Mouse (Mus musculus) mouse trophoblast stem cell (cell line): ENCODE measurements around the gene Tob2.

Source experiments
- in situ Hi-C, 2 experiments: fragments of 300-500 bp; cut with MseI, MboI; formaldehyde crosslinking; loops; 2 replicates in 1 of 2; 3 replicates in 1 of 2; pipeline ENCODE4 v1.15.1; 2025

The Tob2 gene

GRCm38 (mm10) chr15:81812287-81812686 lies 46.3 kb downstream of the Tob2 start:
- in situ Hi-C loops: no loop called here

DNA sequence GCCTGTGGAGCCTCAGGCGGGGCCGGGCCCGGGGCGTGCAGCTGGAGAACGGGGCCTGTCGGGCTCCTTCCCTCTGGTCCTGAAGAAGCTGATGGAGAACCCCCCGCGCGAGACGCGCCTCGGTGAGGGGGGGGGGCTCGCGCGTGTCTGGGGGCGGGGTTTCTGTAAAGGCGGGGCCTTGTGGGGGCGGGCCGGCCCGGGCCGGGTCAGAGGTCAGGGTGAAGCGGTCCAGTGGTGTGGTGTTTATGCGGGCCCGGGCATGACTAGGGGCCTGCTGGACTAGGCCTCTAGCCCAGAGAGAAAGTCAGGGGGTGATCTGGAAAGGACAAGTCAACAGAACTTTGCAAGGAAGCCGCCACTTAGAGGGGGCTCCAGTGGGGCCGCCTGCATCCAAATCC lies 47.0 kb downstream of the Tob2 start:
- in situ Hi-C loops: no loop called here

GRCm38 (mm10) chr15:81810671-81811598 lies 47.7 kb downstream of the Tob2 start:
- in situ Hi-C loops: no loop called here

- in situ Hi-C loops: no loop called here
Measured at GRCm38 (mm10) chr15:81810150-81810549, 48.4 kb downstream of the Tob2 start.

GRCm38 (mm10) chr15:81809550-81809949 lies 49.0 kb downstream of the Tob2 start:
- in situ Hi-C loops: no loop called here

DNA sequence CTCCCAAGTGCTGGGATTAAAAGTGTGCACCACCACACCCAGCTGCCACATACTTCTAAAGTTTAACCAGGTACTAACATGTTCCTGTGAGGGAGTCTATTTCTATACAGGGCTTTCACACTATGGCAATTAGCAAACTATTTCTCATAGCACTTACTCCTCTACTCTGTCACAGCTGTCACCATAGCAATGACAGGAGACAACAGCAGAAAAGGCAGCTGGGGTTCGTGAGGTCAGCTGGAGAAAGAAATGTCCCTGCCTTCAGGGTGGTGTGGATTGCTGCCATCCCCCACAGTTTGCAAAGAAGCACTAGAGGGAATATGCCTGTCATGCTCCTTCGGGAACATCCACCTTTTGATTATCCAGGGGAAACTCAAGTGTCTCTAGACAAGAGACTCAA lies 49.8 kb downstream of the Tob2 start:
- in situ Hi-C loops: no loop called here

GRCm38 (mm10) chr15:81806621-81807404 lies 51.8 kb downstream of the Tob2 start:
- in situ Hi-C loops: no loop called here

GRCm38 (mm10) chr15:81805624-81806023 lies 53.0 kb downstream of the Tob2 start:
- in situ Hi-C loops: no loop called here

- in situ Hi-C loops: no loop called here
Measured at GRCm38 (mm10) chr15:81804883-81805282, 53.7 kb downstream of the Tob2 start.

DNA sequence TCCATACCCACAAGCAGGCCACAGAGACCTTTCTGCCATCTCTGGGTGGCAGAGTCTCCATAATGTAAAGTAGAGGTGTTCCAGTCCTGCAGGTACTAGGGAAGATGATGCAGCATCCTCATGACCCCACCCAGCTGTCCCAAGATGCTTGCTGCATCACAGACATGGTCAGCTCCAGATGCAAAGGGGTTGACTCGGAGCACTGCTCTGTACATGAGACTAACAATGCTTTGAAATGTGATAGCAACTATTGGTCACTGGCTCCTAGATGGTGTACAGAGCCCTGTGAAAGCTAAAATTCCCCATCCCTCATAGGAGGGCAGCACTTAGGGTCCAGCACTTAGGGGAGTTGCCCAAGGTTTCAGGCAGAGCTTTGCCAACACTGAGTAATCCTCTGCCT lies 54.4 kb downstream of the Tob2 start:
- in situ Hi-C loops: no loop called here

DNA sequence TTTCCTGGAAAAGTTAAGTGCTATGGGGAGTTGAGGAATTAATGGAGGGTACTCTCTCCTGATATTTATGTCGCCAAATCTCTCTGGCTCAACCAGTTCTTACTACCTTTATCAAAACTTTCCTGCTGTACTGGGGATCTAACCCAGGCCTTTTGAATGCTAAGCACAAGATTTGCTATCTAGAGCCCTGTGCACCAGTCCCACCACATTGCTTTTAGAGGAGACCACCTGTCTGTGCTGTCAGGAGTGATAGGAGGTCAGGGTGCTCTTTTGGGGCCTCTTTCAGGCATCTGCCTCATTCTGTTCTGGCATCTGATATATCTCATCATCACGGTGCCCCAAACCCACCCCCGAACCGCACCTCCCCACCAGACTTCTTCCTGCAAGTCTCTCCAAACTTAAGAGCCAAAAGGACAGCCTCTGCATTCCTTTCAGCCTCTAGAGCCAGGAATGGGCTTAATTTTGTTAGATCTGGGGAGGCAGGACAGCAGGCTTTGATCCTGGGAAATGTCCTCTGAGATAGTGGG lies 55.1 kb downstream of the Tob2 start:
- in situ Hi-C loops: no loop called here

GRCm38 (mm10) chr15:81802941-81803351 lies 55.6 kb downstream of the Tob2 start:
- in situ Hi-C loops: no loop called here

DNA sequence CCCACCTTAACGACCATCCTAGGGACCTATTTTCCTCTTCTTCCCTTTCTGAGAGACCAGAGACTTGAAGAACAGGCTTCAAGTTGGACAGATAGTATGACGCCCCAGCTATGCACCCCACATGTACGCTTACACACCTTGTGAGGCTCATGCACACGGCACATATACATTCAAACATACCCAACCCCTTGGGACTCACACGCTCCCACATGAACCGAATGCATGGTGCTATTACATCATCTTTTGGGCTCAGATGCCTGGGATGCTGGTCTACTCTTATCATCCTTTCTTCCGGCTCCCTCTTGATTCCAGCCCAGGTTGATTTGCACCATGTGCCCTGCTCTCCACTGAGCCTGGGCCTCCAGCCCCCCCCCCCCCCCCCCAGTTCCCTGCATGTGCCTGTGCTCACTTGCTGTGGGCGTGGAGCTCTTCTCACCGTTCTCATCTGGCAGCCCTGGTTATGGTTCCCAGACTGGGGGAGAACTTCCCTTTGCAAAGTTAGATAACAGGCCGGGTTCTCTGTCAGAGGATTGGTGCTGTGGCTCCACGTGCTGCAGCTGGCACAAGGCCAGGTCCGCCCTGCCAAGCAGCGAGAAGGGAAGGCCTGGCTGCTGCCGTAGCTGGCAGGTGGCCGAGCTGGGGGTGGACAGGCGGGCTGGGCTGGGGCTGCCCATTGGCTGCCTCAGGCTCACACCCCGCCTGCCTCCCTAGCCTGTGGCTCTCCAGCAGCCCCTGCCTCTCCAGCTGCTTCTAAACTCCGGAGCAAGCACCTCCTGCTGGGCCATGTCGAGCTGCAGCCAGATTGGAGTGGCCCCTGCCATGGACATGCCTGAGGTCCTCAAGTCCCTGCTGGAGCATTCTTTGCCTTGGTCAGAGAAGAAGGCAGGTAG lies 56.4 kb downstream of the Tob2 start, which contains the start of gene Tef:
TSS of gene Tef (plus strand) at position 421 of the 890 bp plus-strand sequence.
- in situ Hi-C loops: no loop called here

DNA sequence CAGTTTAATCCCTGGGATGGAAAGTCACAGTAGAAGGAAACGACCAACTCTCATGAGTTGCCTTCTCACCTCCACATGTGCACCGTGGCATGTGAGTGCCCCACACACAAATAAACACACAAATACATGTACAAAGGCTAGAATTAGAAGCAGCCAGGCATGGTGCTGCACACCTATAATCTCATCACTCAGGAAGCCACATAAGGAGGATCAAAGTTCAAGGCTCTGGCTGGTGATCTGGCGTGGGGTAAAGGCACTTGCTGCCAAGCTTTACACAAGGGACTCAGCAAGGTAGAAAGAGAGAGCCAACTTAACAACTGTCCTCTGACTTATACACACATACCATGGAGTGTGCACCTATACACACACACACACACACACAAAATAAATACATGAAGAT lies 58.2 kb downstream of the Tob2 start:
- in situ Hi-C loops: no loop called here

GRCm38 (mm10) chr15:81798421-81798820 lies 60.2 kb downstream of the Tob2 start:
- in situ Hi-C loops: no loop called here
